Mouse (Mus musculus) neutrophil, adult 65 days (primary cell): Measurements from ENCODE around the gene Ercc1. TPM values are rescaled to one million over a fixed set of nuclear protein-coding genes. Genes with fewer than 3 reads are reported as not detected.

ENCODE experiments used
- total RNA-seq: library from RNA; stranded (reverse); gene quantifications from 2 replicates; pipeline ENCODE4 v1.2.4, GENCODE M21; 2023

Gene Ercc1
- total RNA-seq, result 17.8 and 28.2 TPM in 2 replicates

GRCm38 (mm10) chr7:19344237-19344847 lies at the start of gene Ercc1:
Gene Ercc1, plus strand, starts transcription at chr7:19344778.

GRCm38 (mm10) chr7:19309884-19310641 lies 34.5 kb upstream of the Ercc1 start, which contains the start of gene Fosb:
Gene Fosb, minus strand, starts transcription at chr7:19310051.

GRCm38 (mm10) chr7:19359299-19359891 lies 14.8 kb downstream of the Ercc1 start, which contains the start of the genes Cd3eap and Ppp1r13l:
Gene Cd3eap, minus strand, starts transcription at chr7:19359483.
Gene Ppp1r13l, plus strand, starts transcription at chr7:19359749.

GRCm38 (mm10) chr7:19381377-19382165 lies 37.0 kb downstream of the Ercc1 start, which contains the start of gene Ercc2:
Gene Ercc2, plus strand, starts transcription at chr7:19382010.

GRCm38 (mm10) chr7:19403731-19404296 lies 59.2 kb downstream of the Ercc1 start, which contains the start of gene Klc3:
Gene Klc3, minus strand, starts transcription at chr7:19404104.

GRCm38 (mm10) chr7:19404476-19404875 lies 59.9 kb downstream of the Ercc1 start, which contains the start of gene Ckm:
Gene Ckm, plus strand, starts transcription at chr7:19404776.

Other genes starting within 250 kb of the Ercc1 start
- gene Gm4969, start 226.4 kb upstream of the Ercc1 start, total RNA-seq, result not detected in 2 replicates
- 10.8 and 13.2 TPM in 2 replicates for gene Fbxo46, start 224.9 kb upstream of the Ercc1 start, total RNA-seq
- 9.2 and 15.5 TPM in 2 replicates for gene Qpctl, start 195.5 kb upstream of the Ercc1 start, total RNA-seq
- 23.1 and 30.1 TPM in 2 replicates for gene Snrpd2, start 195.1 kb upstream of the Ercc1 start, total RNA-seq
- gene Gipr, start 178.7 kb upstream of the Ercc1 start, total RNA-seq, result not detected in 2 replicates
- gene Eml2, start 168.4 kb upstream of the Ercc1 start, total RNA-seq, result 66.7 and 67.7 TPM in 2 replicates
- gene Gpr4, start 132.2 kb upstream of the Ercc1 start, total RNA-seq, result 0.14 and 0.25 TPM in 2 replicates
- 23.2 and 33.0 TPM in 2 replicates for gene Opa3, start 116.4 kb upstream of the Ercc1 start, total RNA-seq
- 743 and 770 TPM in 2 replicates for gene Vasp, start 73.0 kb upstream of the Ercc1 start, total RNA-seq
- 1.2 TPM in 2 replicates for gene Ppm1n, start 64.7 kb upstream of the Ercc1 start, total RNA-seq
- gene Rtn2, start 62.2 kb upstream of the Ercc1 start, total RNA-seq, result not detected in 2 replicates
- gene Fosb, start 34.7 kb upstream of the Ercc1 start, total RNA-seq, result 1,152 and 1,682 TPM in 2 replicates
- gene Cd3eap, start 14.7 kb downstream of the Ercc1 start, total RNA-seq, result 5.3 TPM in 2 replicates
- 3.0 and 3.8 TPM in 2 replicates for gene Ppp1r13l, start 15.0 kb downstream of the Ercc1 start, total RNA-seq
- 15.4 and 19.1 TPM in 2 replicates for gene Ercc2, start 37.2 kb downstream of the Ercc1 start, total RNA-seq
- 0.27 TPM in 1 of 2 replicates, not detected in the other for gene Klc3, start 59.3 kb downstream of the Ercc1 start, total RNA-seq
- gene Ckm, start 60.0 kb downstream of the Ercc1 start, total RNA-seq, result 0.86 and 2.3 TPM in 2 replicates
- 29.7 and 32.2 TPM in 2 replicates for gene Mark4, start 114.0 kb downstream of the Ercc1 start, total RNA-seq
- 0.59 and 0.60 TPM in 2 replicates for gene Exoc3l2, start 118.6 kb downstream of the Ercc1 start, total RNA-seq
- 9.0 and 9.5 TPM in 2 replicates for gene Bloc1s3, start 163.6 kb downstream of the Ercc1 start, total RNA-seq
- 16.0 and 21.7 TPM in 2 replicates for gene Trappc6a, start 163.6 kb downstream of the Ercc1 start, total RNA-seq
- gene Nkpd1, start 173.1 kb downstream of the Ercc1 start, total RNA-seq, result not detected in 2 replicates
- 36.2 and 46.8 TPM in 2 replicates for gene Ppp1r37, start 218.3 kb downstream of the Ercc1 start, total RNA-seq
- gene Zfp296, start 232.5 kb downstream of the Ercc1 start, total RNA-seq, result 2.4 and 2.6 TPM in 2 replicates
- gene Gemin7, start 232.8 kb downstream of the Ercc1 start, total RNA-seq, result 43.7 and 47.4 TPM in 2 replicates